Mouse (Mus musculus) adipose tissue, adult 10 weeks (tissue): Measurements from ENCODE around the gene Crybb1. TPM values are rescaled to one million over a fixed set of nuclear protein-coding genes. Genes with fewer than 3 reads are reported as not detected.

Experiments
- polyA plus RNA-seq: library from polyadenylated mRNA; stranded (reverse); fragments of 350-450 nt; fragmentation: Illumina TruSeq; extraction: RNeasy Lipid Tissue Mini Kit (QIAGEN cat#74804); gene quantifications from one replicate; pipeline ENCODE4 v1.2.3, GENCODE M21; 2014; ENCODE audit warnings: low read depth, low replicate concordance

Crybb1 gene
- 10.4 TPM for polyA plus RNA-seq

GRCm38 (mm10) chr5:112255426-112255825 is at the start of gene Crybb1:
Crybb1 (plus strand) TSS chr5:112255815.

GRCm38 (mm10) chr5:112252400-112252799 is 3.2 kb upstream of the Crybb1 start, which contains the start of gene Cryba4:
Cryba4 (minus strand) TSS chr5:112252518.

GRCm38 (mm10) chr5:112276267-112276873 is 20.8 kb downstream of the Crybb1 start, which contains the start of gene Tpst2:
Tpst2 (plus strand) TSS chr5:112276691.

Other genes with a start within 250 kb of the Crybb1 start
- gene Cryba4, start 3.3 kb upstream of the Crybb1 start, polyA plus RNA-seq, result 244 TPM
- 242 TPM for gene Tpst2, start 20.9 kb downstream of the Crybb1 start, polyA plus RNA-seq
- gene Tfip11, start 70.5 kb downstream of the Crybb1 start, polyA plus RNA-seq, result 20.0 TPM
- 16.5 TPM for gene Srrd, start 87.2 kb downstream of the Crybb1 start, polyA plus RNA-seq
- gene Hps4, start 87.3 kb downstream of the Crybb1 start, polyA plus RNA-seq, result 15.9 TPM
- gene Gm6583, start 100.2 kb downstream of the Crybb1 start, polyA plus RNA-seq, result 0.26 TPM
- 0.88 TPM for gene Asphd2, start 139.1 kb downstream of the Crybb1 start, polyA plus RNA-seq
- gene Gm6588, start 193.6 kb downstream of the Crybb1 start, polyA plus RNA-seq, result 0.42 TPM